Mouse (Mus musculus): ENCODE results near the gene Utrn. TPM values are rescaled to one million over a fixed set of nuclear protein-coding genes. Genes with fewer than 3 reads are reported as not detected.

The Utrn gene
- total and polyA plus RNA-seq, 3 experiments = 18.8 to 68.1 (median 61.8) TPM

- Histone ChIP-seq H3K4me1 (ENCODE audit: control insufficient read depth, insufficient read depth, low read length) (no peaks in the 10 kb centered on the region), H3K36me3 (ENCODE audit: control insufficient read depth, insufficient read depth, low read length) (no peaks in the 10 kb centered on the region), H3K4me3 (no peak overlapping the region), H3K9ac (ENCODE audit: low read depth, low read length) (no peak overlapping the region), H3K27me3 (ENCODE audit: control insufficient read depth, insufficient read depth, low read length) (no peaks in the 10 kb centered on the region), H3K79me2 (replicated peaks; ENCODE audit: control insufficient read depth, insufficient read depth, low read length) (no peaks in the 10 kb centered on the region), H3K27ac (no peak overlapping the region)
- intact Hi-C loops (cut with DNase I) = no loop called here
- 87% methylated on average over 4 of the region's 4 CpGs for WGBS
- no peak for DNase-seq
- TF ChIP-seq CTCF (IDR thresholded peaks at IDR 0.05) = no peak
- TF ChIP-seq EP300 (IDR thresholded peaks at IDR 0.05; ENCODE audit: insufficient read depth, low read depth, low read length) = no peak
- no peak for TF ChIP-seq POLR2A (IDR thresholded peaks at IDR 0.05; ENCODE audit: insufficient read depth, low read depth, low read length)
These were observed 235.2 kb downstream of the Utrn start for GRCm38 (mm10) chr10:12633965-12634364.

- no peak overlapping the region for H3K27ac ChIP-seq
- 68% methylated on average over 5 of the region's 5 CpGs for WGBS
- no peak overlapping the region for H3K4me3 ChIP-seq
- no peak for DNase-seq
- no peaks in the 10 kb centered on the region for H3K27me3 ChIP-seq (ENCODE audit: control insufficient read depth, insufficient read depth, low read length)
- no peaks in the 10 kb centered on the region for H3K36me3 ChIP-seq (ENCODE audit: control insufficient read depth, insufficient read depth, low read length)
- H3K79me2 ChIP-seq (replicated peaks; ENCODE audit: control insufficient read depth, insufficient read depth, low read length) = no peaks in the 10 kb centered on the region
- intact Hi-C loops (cut with DNase I) = no loop called here
- H3K4me1 ChIP-seq (ENCODE audit: control insufficient read depth, insufficient read depth, low read length) = no peaks in the 10 kb centered on the region
- H3K9ac ChIP-seq (ENCODE audit: low read depth, low read length) = no peak overlapping the region
- TF ChIP-seq POLR2A (IDR thresholded peaks at IDR 0.05; ENCODE audit: insufficient read depth, low read depth, low read length) (no peak), EP300 (IDR thresholded peaks at IDR 0.05; ENCODE audit: insufficient read depth, low read depth, low read length) (no peak), CTCF (IDR thresholded peaks at IDR 0.05) (no peak)
These were observed 238.2 kb downstream of the Utrn start for GRCm38 (mm10) chr10:12630933-12631332.

- intact Hi-C loops (cut with DNase I) = no loop called here
- 61% methylated on average over 3 of the region's 3 CpGs for whole genome bisulfite sequencing
- no peak overlapping the region for H3K9ac ChIP-seq (ENCODE audit: low read depth, low read length)
- no peaks in the 10 kb centered on the region for H3K27me3 ChIP-seq (ENCODE audit: control insufficient read depth, insufficient read depth, low read length)
- no peaks in the 10 kb centered on the region for H3K79me2 ChIP-seq (replicated peaks; ENCODE audit: control insufficient read depth, insufficient read depth, low read length)
- H3K27ac ChIP-seq = no peak overlapping the region
- TF ChIP-seq POLR2A (IDR thresholded peaks at IDR 0.05; ENCODE audit: insufficient read depth, low read depth, low read length) = no peak
- no peak for TF ChIP-seq EP300 (IDR thresholded peaks at IDR 0.05; ENCODE audit: insufficient read depth, low read depth, low read length)
- TF ChIP-seq CTCF (IDR thresholded peaks at IDR 0.05) = no peak
- no peak overlapping the region for H3K4me3 ChIP-seq
- no peaks in the 10 kb centered on the region; the same call in 1 of the 2 replicates for H3K36me3 ChIP-seq (ENCODE audit: control insufficient read depth, insufficient read depth, low read length)
- no peak for DNase-seq
- no peaks in the 10 kb centered on the region for H3K4me1 ChIP-seq (ENCODE audit: control insufficient read depth, insufficient read depth, low read length)
These were observed 250.8 kb downstream of the Utrn start for GRCm38 (mm10) chr10:12618397-12618796.

- Histone ChIP-seq H3K4me1 (ENCODE audit: control insufficient read depth, insufficient read depth, low read length) (no peaks in the 10 kb centered on the region), H3K9ac (ENCODE audit: low read depth, low read length) (no peak overlapping the region), H3K27me3 (ENCODE audit: control insufficient read depth, insufficient read depth, low read length) (no peaks in the 10 kb centered on the region), H3K27ac (no peak overlapping the region), H3K79me2 (replicated peaks; ENCODE audit: control insufficient read depth, insufficient read depth, low read length) (no peaks in the 10 kb centered on the region), H3K4me3 (no peak overlapping the region), H3K36me3 (ENCODE audit: control insufficient read depth, insufficient read depth, low read length) (no peaks in the 10 kb centered on the region)
- intact Hi-C loops (cut with DNase I) = loop anchor here (2.0 kb wide), 1 partner anchor 609 kb away; no protein-coding TSS in a partner anchor
- no peak for DNase-seq
- 65% methylated on average over 3 of the region's 3 CpGs for WGBS
- TF ChIP-seq CTCF (IDR thresholded peaks at IDR 0.05) (peak; percentile 48), EP300 (IDR thresholded peaks at IDR 0.05; ENCODE audit: insufficient read depth, low read depth, low read length) (no peak)
These were observed 253.4 kb downstream of the Utrn start for GRCm38 (mm10) chr10:12615723-12616122.

- Histone ChIP-seq H3K4me1 (ENCODE audit: control insufficient read depth, insufficient read depth, low read length) (no peaks in the 10 kb centered on the region), H3K27me3 (ENCODE audit: control insufficient read depth, insufficient read depth, low read length) (no peaks in the 10 kb centered on the region), H3K79me2 (replicated peaks; ENCODE audit: control insufficient read depth, insufficient read depth, low read length) (no peaks in the 10 kb centered on the region), H3K4me3 (no peak overlapping the region), H3K36me3 (ENCODE audit: control insufficient read depth, insufficient read depth, low read length) (no peaks in the 10 kb centered on the region), H3K27ac (no peak overlapping the region), H3K9ac (ENCODE audit: low read depth, low read length) (no peak overlapping the region)
- intact Hi-C loops (cut with DNase I) = loop anchor here (2.0 to 5.0 kb wide), 3 partner anchors 352 to 1162 kb away; no protein-coding TSS in a partner anchor
- WGBS = 43% methylated on average over 22 of the region's 22 CpGs
- no peak for DNase-seq
- no peak for TF ChIP-seq POLR2A (IDR thresholded peaks at IDR 0.05; ENCODE audit: insufficient read depth, low read depth, low read length)
These were observed 254.5 kb downstream of the Utrn start for GRCm38 (mm10) chr10:12614465-12615199.

GRCm38 (mm10) chr10:12612235-12612863 lies 256.8 kb downstream of the Utrn start:
- Histone ChIP-seq H3K4me3 (no peak overlapping the region), H3K4me1 (ENCODE audit: control insufficient read depth, insufficient read depth, low read length) (no peaks in the 10 kb centered on the region), H3K9ac (ENCODE audit: low read depth, low read length) (no peak overlapping the region), H3K27me3 (ENCODE audit: control insufficient read depth, insufficient read depth, low read length) (no peaks in the 10 kb centered on the region), H3K79me2 (replicated peaks; ENCODE audit: control insufficient read depth, insufficient read depth, low read length) (no peaks in the 10 kb centered on the region), H3K27ac (no peak overlapping the region), H3K36me3 (ENCODE audit: control insufficient read depth, insufficient read depth, low read length) (no peaks in the 10 kb centered on the region)
- 32% methylated on average over 4 of the region's 4 CpGs for WGBS
- DNase-seq = peak in 1 of 2 experiments; percentile 35
- TF ChIP-seq CTCF (IDR thresholded peaks at IDR 0.05) (peak; percentile 95), POLR2A (IDR thresholded peaks at IDR 0.05; ENCODE audit: insufficient read depth, low read depth, low read length) (no peak), EP300 (IDR thresholded peaks at IDR 0.05; ENCODE audit: insufficient read depth, low read depth, low read length) (0 out of 2 replicates have a peak, but pooled peaks have one; percentile 52)
- intact Hi-C loops (cut with DNase I) = loop anchor here (2.0 to 5.0 kb wide), 3 partner anchors 350 to 1160 kb away; no protein-coding TSS in a partner anchor
